Mouse (Mus musculus) ES-Bruce4 (cell line): Measurements from ENCODE around the gene Rimbp3. TPM values are rescaled to one million over a fixed set of nuclear protein-coding genes. Genes with fewer than 3 reads are reported as not detected.

ENCODE experiments used
- H3K27ac ChIP-seq: 2 replicates; pipeline ENCODE4 v1.5.1; 2012; ENCODE audit warnings: low read length, inconsistent platforms; ENCODE audit not compliant: insufficient read depth
- H3K27me3 ChIP-seq: 2 replicates; pipeline ENCODE4 v1.6.1; 2012; ENCODE audit warnings: mild to moderate bottlenecking, low read length, inconsistent platforms; ENCODE audit not compliant: control insufficient read depth, poor library complexity, insufficient read depth, severe bottlenecking
- H3K36me3 ChIP-seq: 2 replicates; pipeline ENCODE4 v1.6.1; 2012; ENCODE audit warnings: inconsistent platforms, mild to moderate bottlenecking, low read length, moderate library complexity; ENCODE audit not compliant: control insufficient read depth, poor library complexity, insufficient read depth, severe bottlenecking
- H3K4me1 ChIP-seq: one replicate; pipeline ENCODE4 v1.8.1; 2011; ENCODE audit warnings: low read length; ENCODE audit not compliant: control insufficient read depth, insufficient read depth
- H3K4me3 ChIP-seq: 2 replicates; pipeline ENCODE4 v1.5.1; 2011; ENCODE audit warnings: low read depth, mild to moderate bottlenecking, low read length
- H3K9ac ChIP-seq: 2 replicates; pipeline ENCODE4 v1.6.1; 2012; ENCODE audit warnings: low read depth, mild to moderate bottlenecking, inconsistent platforms; ENCODE audit not compliant: poor library complexity, severe bottlenecking
- H3K9me3 ChIP-seq: replicated peaks from 2 replicates; pipeline ENCODE4 v1.6.1; 2012; ENCODE audit warnings: mild to moderate bottlenecking, low read length, inconsistent platforms; ENCODE audit not compliant: control insufficient read depth, poor library complexity, insufficient read depth, severe bottlenecking
- CTCF ChIP-seq: IDR thresholded peaks from one replicate; pipeline ENCODE4 v1.8.1; 2011; ENCODE audit warnings: low read depth, low read length
- EP300 ChIP-seq: IDR thresholded peaks from 2 replicates; pipeline ENCODE4 v1.6.1; 2011; ENCODE audit warnings: low read depth, low read length; ENCODE audit not compliant: insufficient read depth
- POLR2A ChIP-seq: IDR thresholded peaks from one replicate; pipeline ENCODE4 v1.8.1; 2011; ENCODE audit warnings: low read length; ENCODE audit not compliant: insufficient read depth
- polyA plus RNA-seq: library from polyadenylated mRNA; stranded (reverse); fragments of >200 nt; gene quantifications from 2 replicates; pipeline ENCODE4 v1.2.4, GENCODE M21; 2011; ENCODE audit warnings: low read depth; ENCODE audit not compliant: missing spikeins, insufficient read depth, insufficient read length

Gene Rimbp3
- polyA plus RNA-seq, 1 experiment: 0.63 TPM

GRCm38 (mm10) chr16:17257359-17257821 lies 49.0 kb downstream of the Rimbp3 start:
- Histone ChIP-seq H3K4me1 (peaks cover 6% of the 10 kb centered on the region), H3K36me3 (peaks cover 16% of the 10 kb centered on the region), H3K27ac (no peak overlapping the region), H3K4me3 (no peak overlapping the region), H3K27me3 (no peaks in the 10 kb centered on the region), H3K9me3 (no peaks in the 10 kb centered on the region), H3K9ac (no peak overlapping the region)
- TF ChIP-seq POLR2A: no peak
- TF ChIP-seq EP300: no peak
- TF ChIP-seq CTCF: no peak

GRCm38 (mm10) chr16:17258917-17259316 lies 50.5 kb downstream of the Rimbp3 start:
- Histone ChIP-seq H3K36me3 (peaks cover 16% of the 10 kb centered on the region), H3K4me1 (peaks cover 4% of the 10 kb centered on the region), H3K9me3 (no peaks in the 10 kb centered on the region), H3K27me3 (no peaks in the 10 kb centered on the region), H3K4me3 (peak overlapping the region; percentile 9; the same call in 1 of the 2 replicates), H3K9ac (no peak overlapping the region), H3K27ac (no peak overlapping the region)
- no peak for TF ChIP-seq EP300

- H3K27me3 ChIP-seq: no peaks in the 10 kb centered on the region
- peaks cover 4% of the 10 kb centered on the region for H3K4me1 ChIP-seq
- H3K9ac ChIP-seq: no peak overlapping the region
- H3K9me3 ChIP-seq: no peaks in the 10 kb centered on the region
- H3K4me3 ChIP-seq: no peak overlapping the region
- TF ChIP-seq CTCF (no peak), EP300 (no peak), POLR2A (no peak)
- peaks cover 16% of the 10 kb centered on the region for H3K36me3 ChIP-seq
- no peak overlapping the region for H3K27ac ChIP-seq
Measured at GRCm38 (mm10) chr16:17261341-17261740, 52.9 kb downstream of the Rimbp3 start.

Other genes with a start within 250 kb of the Rimbp3 start
- gene Mapk1, start 225.2 kb upstream of the Rimbp3 start, polyA plus RNA-seq: 327 and 351 TPM in 2 replicates
- gene Ypel1, start 138.9 kb upstream of the Rimbp3 start, polyA plus RNA-seq: 6.9 and 11.0 TPM in 2 replicates
- 128 and 139 TPM in 2 replicates for gene Ppil2, start 97.3 kb upstream of the Rimbp3 start, polyA plus RNA-seq
- 44.0 and 55.6 TPM in 2 replicates for gene 2610318N02Rik, start 83.4 kb upstream of the Rimbp3 start, polyA plus RNA-seq
- 21.0 and 26.1 TPM in 2 replicates for gene Sdf2l1, start 76.2 kb upstream of the Rimbp3 start, polyA plus RNA-seq
- gene Ydjc, start 64.0 kb upstream of the Rimbp3 start, polyA plus RNA-seq: 15.3 and 15.5 TPM in 2 replicates
- 1.5 and 1.7 TPM in 2 replicates for gene Ccdc116, start 61.4 kb upstream of the Rimbp3 start, polyA plus RNA-seq
- gene Ube2l3, start 6.0 kb upstream of the Rimbp3 start, polyA plus RNA-seq: 203 and 207 TPM in 2 replicates
- gene Hic2, start 25.0 kb downstream of the Rimbp3 start, polyA plus RNA-seq: 40.9 and 43.5 TPM in 2 replicates
- gene Tmem191c, start 67.5 kb downstream of the Rimbp3 start, polyA plus RNA-seq: 9.6 and 10.5 TPM in 2 replicates
- not detected in 2 replicates for gene Serpind1, start 122.8 kb downstream of the Rimbp3 start, polyA plus RNA-seq
- 17.0 and 18.9 TPM in 2 replicates for gene Snap29, start 197.4 kb downstream of the Rimbp3 start, polyA plus RNA-seq
- 45.2 and 50.1 TPM in 2 replicates for gene Pi4ka, start 197.7 kb downstream of the Rimbp3 start, polyA plus RNA-seq
- 45.7 and 48.9 TPM in 2 replicates for gene Crkl, start 243.4 kb downstream of the Rimbp3 start, polyA plus RNA-seq